Mouse (Mus musculus) gastrocnemius, postnatal 14 days (tissue): Measurements from ENCODE around the gene Hsp90aa1. TPM values are rescaled to one million over a fixed set of nuclear protein-coding genes. Genes with fewer than 3 reads are reported as not detected.

Experiments
- DNase-seq: peaks from one replicate; pipeline ENCODE4 v3.0.0; 2021; ENCODE audit warnings: mixed read lengths
- intact Hi-C: fragments of 180-260 bp; cut with DNase I; formaldehyde crosslinking; loops from one replicate; pipeline ENCODE4 v1.15.1; 2025; ENCODE audit warnings: low total_unique reads
- microRNA-seq, 2 experiments: library from miRNA; unstranded; fragments of <30 nt; microRNA quantifications; one replicate each; pipeline ENCODE4 v1.2.0; 2021
- total RNA-seq, 2 experiments: library from RNA; stranded (reverse); gene quantifications; 2 replicates each; pipeline ENCODE4 v1.2.3; 2021

Gene Hsp90aa1
- total RNA-seq, 2 experiments from 2014 or later = 33.3 to 62.2 TPM

GRCm38 (mm10) chr12:110667466-110668077 lies 35.0 kb downstream of the Hsp90aa1 start:
- no peak for DNase-seq
- intact Hi-C loops = no loop called here

GRCm38 (mm10) chr12:110661746-110662145 lies 40.8 kb downstream of the Hsp90aa1 start:
- intact Hi-C loops = no loop called here
- DNase-seq = no peak

GRCm38 (mm10) chr12:110651464-110651863 lies 51.1 kb downstream of the Hsp90aa1 start:
- no peak for DNase-seq
- intact Hi-C loops = no loop called here

GRCm38 (mm10) chr12:110650241-110650641 lies 52.3 kb downstream of the Hsp90aa1 start:
- intact Hi-C loops = no loop called here
- no peak for DNase-seq

Small RNA genes lying within 50 kb of the gene (microRNA-seq; reads per million reads assigned to microRNA genes)
- 0 reads per million in 2 experiments for gene Gm27299

Other genes with a start within 250 kb of the Hsp90aa1 start
- gene Dync1h1, start 101.3 kb downstream of the Hsp90aa1 start, total RNA-seq = 10 to 100 TPM; 63.0 to 69.7 TPM
- not detected for gene 1700001K19Rik, start 20.1 kb downstream of the Hsp90aa1 start, total RNA-seq
- 10 to 100 TPM; 19.1 to 20.3 TPM for gene Wdr20, start 35.2 kb upstream of the Hsp90aa1 start, total RNA-seq
- gene Mok, start 138.2 kb upstream of the Hsp90aa1 start, total RNA-seq = under 1 TPM; 0.25 to 0.31 TPM
- gene Zfp839, start 147.5 kb upstream of the Hsp90aa1 start, total RNA-seq = 1 to 10 TPM; 3.9 to 5.4 TPM
- gene Cinp, start 186.4 kb upstream of the Hsp90aa1 start, total RNA-seq = 10 to 100 TPM; 30.5 to 32.9 TPM
- gene Tecpr2, start 186.5 kb upstream of the Hsp90aa1 start, total RNA-seq = 1 to 10 TPM; 2.7 to 2.8 TPM